Mouse (Mus musculus) liver, embryonic 14.5 days (tissue): ENCODE data around the gene Ntm.

ENCODE experiments used
- CTCF ChIP-seq: IDR thresholded peaks from 2 replicates; pipeline ENCODE4 v1.5.1; 2016; ENCODE audit warnings: antibody characterized with exemption, low read depth, control low read depth
- EP300 ChIP-seq: IDR thresholded peaks from 2 replicates; pipeline ENCODE4 v1.6.1; 2016; ENCODE audit warnings: antibody characterized with exemption, low read depth

DNA sequence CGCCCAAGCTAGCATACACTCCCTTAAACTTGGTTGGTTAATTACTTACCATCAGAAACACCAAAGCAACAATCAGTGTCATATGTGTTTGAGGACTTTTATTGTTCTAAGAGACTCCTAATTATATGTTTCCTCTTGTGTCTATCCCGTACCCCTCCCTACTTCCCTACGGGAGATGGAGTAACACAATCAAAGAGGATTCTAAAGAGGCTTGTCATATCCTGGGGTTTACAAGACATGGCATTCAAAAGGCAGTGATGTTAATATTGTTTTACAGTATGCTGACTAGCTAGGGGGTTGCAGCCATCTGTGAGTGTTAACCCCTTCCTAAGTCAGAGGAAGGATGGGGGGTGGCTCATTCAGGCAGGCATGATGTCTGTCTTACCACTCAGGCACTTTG, 715.1 kb downstream of the Ntm start:
- TF ChIP-seq CTCF (no peak), EP300 (no peak)
